Mouse (Mus musculus) natural killer cell, adult 2 months (primary cell): ENCODE measurements around the gene Gm14597.
"Not testable (repeated sequence)": the region's sequence is repeated elsewhere in the genome, so short reads cannot be mapped to it uniquely, and the experiment has no call there.

ENCODE experiments used
- DNase-seq, 2 experiments: peaks; one replicate each; pipeline ENCODE4 v3.0.0; 2022; ENCODE audit warnings: low spot score in 2 of 2

Gene Gm14597

DNA sequence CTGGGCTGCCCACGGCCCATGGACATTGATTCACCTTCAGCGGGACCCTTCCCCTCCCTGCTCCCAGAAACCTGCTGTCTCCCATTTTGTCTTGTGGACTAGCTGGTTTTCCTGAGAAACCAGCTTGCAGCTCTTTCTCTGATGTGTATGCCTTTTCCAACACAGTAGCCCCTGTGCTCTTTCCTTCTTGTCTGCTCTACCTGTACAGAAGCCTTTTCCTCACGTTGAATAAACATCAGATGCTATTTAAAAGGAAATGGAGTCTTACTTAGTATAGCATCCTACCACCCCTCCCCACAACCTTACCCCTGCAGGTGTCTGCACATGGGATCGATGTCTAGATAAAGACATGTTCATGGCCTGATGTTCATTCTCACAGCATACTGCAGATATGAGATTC lies at the start of gene Gm14597:
TSS of gene Gm14597 (minus strand) at position 101 of the 400 bp plus-strand sequence.
- not testable (repeated sequence) for DNase-seq

DNA sequence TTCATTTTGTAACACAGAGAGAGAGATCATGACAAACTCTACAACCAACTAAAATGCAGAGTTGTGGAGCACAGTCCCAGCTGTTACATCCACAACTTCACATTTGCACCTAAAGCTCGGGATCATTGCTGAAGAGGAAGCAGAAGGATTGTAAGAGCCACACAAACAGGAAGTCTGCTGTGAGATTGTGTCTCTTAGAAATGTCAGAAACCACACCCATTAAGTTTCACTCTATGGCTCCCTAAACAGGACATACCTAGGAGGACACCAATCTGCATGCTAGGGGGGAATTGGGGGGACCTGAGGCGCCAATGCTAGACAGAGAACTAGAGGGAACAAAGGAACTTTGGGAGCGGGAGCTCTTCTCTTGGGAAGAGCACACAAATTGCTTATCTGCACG lies 44.1 kb upstream of the Gm14597 start:
- DNase-seq, result not testable (repeated sequence)

DNA sequence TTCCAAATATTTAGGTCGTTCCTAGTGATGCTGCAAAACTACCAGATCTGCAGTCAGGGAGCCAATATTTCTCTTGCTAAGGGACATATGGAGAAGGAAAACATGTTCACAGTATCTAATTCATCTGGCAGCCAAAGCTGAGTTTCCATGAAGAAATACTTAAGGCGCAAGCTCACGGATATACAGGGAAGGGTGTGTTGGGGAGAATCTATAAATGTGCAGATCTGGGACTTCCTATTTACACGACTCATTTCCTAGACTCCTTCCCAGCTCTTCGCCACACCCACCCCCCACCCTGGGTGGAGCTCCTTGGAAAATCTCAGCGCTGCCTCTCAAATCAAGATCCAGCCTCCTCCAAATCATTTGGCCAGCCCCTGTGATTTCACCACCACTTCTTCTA lies 37.1 kb upstream of the Gm14597 start:
- DNase-seq, result no peak

DNA sequence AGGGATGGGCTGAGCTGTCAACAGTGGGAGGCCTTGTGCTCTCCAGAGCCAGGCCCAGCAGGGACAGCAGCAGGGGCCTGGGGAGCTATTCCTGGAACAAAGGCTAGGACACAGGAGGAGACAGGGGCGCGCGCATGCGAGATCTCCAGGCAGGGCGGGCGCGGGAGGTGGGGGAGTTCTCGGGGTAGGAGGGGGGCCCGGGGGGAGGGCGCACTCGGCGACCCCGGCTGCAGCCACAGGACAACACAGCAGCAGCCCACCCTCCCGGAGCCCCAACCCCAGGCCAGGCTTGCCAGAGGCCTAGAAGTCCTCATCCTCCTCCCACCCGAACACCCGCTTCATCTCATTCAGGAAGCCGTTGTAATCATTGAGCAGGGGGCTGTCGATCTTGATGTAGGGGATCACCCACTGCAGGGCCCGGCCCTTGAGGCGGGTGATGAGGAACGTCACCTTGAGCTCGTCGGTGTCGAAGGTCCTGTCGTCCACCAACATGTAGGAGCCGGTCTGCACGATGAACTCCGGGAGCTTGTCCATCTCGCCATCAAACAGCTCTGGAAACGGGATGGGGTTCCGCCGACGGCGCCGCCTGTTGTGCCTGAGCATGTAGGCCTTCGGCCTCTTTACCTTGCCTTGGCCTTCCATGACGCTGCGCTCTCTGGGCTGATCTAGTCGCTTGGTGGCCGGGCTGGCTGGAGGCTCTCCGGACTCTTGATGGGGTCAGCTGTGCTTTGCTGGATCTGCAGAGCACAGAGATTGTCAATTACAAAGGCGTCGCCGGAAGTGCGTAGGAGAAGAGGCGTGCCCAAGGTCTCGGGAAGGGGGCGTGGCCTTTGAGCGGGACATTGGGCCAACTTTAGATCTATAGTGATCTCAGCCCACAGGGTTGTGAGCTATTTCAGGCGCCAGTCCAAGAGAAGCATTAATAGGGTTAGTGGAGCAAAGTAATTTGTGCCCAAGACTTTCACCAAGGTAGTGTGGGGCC lies 34.5 kb upstream of the Gm14597 start, which contains the start of gene Rtl8a:
TSS of gene Rtl8a (minus strand) at position 703 of the 982 bp plus-strand sequence.
- DNase-seq, result peak; percentile 66 to 69

DNA sequence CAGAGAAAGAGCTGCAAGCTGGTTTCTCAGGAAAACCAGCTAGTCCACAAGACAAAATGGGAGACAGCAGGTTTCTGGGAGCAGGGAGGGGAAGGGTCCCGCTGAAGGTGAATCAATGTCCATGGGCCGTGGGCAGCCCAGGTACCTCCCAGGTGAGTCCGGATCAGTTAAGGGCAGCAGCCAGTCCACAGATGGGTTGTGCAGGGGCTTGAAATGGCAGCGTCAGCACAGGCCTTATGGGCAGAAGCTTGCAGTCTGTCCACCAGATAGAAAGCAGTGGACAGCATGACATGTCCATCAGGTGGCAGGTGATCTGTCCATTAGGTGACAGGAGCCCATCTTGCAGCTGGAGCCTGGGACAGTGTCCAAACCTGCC lies 33.8 kb upstream of the Gm14597 start:
- not testable (repeated sequence) for DNase-seq

DNA sequence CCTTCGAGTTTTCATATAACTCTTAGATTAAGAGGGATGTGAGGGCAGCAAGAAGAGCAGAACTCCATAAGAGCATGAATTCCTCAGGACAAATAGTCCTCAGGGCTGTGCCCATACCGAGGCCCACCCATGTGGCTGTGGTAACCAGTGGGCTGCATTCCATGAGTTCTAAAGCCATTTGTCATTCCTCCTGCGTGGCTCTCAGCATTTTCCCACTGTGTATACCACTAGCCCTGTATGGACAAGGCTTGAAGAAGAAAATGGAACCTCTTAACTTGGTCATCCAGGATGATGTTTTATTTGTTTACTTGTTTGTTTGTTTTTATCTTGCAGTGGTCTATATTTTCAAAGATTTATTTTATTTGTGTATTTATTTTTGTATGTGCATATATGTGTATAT lies 29.3 kb upstream of the Gm14597 start:
- DNase-seq, result not testable (repeated sequence)

DNA sequence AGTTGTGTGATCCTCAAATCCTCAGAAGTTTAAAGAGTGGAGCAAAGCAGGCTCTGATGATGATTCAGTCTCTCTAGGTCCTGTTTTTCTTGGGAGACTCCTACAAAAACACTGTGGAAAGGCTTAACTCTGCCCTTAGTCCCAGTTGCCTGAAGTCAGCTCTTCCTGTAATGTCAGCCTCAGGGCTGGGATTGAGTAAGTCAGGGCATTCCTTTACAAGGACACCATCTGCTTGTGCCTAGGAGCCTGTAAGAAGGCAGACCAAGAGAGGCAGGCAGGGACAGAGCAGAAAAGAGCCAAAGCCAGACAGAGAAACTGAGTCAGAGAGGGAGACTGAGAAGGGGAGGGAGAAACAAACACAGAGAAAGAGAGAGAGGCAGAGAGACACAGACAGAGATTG lies 2.6 kb upstream of the Gm14597 start:
- not testable (repeated sequence) for DNase-seq

DNA sequence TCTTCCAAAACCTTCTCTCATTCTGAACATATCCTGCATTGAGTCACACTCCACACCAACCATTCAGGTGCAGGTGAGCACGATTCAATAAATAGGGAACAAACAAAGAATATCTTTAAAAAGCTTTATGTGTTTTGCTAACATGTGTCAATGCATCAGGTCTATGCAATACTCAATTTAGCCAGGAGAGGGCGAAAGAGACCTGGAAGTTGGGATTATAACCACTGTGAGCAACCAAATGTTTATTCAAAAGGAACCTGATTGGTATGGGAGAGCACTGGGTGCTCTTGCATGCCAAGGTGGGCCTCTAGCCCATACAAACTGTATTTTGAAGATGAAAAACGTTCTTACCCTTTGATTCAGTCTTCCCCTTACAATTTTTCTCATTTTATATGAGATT lies 1.8 kb upstream of the Gm14597 start:
- peak; percentile 55 to 56 for DNase-seq

DNA sequence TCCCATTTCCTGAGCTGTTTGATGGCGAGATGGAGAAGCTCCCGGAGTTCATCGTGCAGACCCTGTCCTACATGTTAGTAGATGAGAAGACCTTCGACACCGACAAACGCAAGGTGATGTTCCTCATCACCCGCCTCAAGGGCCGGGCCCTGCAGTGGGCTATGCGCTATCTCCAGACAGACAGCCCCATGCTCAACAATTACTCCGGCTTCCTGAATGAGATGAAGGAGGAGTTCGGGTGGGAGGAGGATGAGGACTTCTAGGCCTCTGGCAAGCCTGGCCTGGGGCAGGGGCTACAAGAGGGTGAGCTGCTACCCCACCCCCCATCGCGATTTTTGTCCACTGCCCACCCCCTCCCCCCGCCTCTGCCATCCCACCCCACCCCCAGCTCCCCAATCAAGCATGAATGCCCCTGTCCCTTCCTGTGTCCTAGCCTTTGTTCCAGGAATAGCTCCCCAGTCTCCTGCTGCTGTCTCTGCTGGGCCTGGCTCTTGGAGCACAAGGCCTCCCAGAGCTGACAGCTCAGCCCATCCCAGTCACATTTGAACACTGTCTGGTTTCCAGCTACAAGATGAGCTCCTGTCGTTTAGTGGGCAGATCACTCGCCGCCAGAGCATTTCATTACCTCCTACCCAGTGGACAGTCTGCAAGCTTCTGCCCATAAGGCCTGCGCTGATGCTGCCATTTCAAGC lies 511 bp downstream of the Gm14597 start:
- DNase-seq, result no peak

DNA sequence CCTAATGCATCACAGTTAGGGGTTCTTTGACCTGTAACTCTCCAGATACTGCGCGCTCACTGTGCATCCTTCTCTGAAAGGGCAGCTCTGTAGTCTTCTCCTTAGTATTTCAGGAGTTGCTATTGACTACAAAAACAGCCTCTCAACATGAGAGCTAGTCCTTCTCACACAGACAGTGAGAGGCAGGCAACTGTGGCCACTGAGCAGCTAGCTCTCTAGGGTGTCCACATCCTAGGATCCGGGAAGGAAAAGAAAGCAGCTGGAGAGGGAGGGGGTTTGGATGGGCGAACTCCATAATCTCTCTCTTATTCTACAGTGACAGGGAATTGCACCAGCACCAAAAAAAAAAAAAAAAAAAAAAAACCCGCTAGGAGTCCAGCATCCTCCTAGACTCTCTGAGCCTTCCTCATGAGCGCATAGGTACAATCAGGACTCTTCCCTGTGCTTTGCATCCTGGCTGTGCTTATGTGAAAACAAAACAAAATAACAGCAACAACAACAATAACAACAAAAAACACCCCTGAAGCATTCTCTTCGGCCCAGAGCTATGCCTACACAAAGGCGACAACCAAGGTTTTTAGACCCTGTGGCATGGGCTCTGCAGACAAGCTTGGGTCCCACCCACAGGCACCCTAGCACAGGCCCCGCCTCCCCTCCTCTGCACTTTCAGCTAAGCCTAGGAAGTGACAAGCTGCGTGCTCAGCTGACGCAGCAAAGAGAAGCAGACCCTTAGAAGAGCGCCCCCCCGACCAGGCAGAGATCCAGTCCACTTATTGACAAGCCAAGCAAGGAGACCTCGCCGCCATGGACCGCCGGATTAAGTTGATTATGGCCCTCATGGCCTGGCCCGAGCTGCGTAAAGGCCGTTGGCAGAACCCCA lies 1.3 kb downstream of the Gm14597 start, which contains the start of gene Rtl8c:
TSS of gene Rtl8c (plus strand) at position 791 of the 880 bp plus-strand sequence.
- DNase-seq, result peak; percentile 14 to 31

DNA sequence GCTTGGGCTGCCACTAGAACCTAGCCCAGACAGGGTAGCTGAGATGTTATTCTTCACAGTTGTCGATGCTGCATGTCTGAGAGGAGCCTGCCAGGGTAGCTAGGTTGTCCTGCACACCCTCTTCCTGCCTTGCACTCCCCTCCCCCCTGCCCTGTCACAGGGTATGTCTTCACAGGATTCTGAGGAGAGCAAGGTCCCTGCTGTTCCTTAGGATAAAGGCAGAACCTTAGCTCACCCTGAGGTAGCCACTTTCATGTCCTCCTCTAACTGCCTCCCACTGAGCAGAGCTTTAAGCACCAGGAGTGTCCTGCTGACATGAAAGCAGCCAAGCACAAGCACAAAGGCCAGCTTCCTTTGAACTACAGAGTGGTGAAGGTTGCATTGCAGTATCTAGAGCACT lies 2.6 kb downstream of the Gm14597 start:
- not testable (repeated sequence) for DNase-seq

DNA sequence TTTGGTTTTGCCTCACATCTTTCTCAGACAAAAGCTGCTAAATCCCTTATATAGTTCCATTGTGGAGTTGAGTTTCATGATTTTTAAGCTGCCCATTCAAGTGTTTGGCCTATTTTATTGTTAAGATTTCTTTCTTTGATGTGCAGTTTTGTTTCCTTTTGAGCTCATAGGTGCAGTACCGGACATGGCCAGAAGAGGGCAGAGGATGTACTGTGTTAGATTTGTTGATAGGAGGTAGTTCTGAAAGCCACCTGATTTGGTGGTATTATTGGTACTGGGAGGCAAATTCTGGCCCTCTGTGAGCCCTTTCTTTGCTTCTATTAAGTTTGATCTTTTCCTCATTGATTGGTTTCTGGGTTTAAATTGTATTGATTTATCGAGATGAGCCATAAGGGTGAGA lies 8.8 kb downstream of the Gm14597 start:
- peak; percentile 32 to 34 for DNase-seq

DNA sequence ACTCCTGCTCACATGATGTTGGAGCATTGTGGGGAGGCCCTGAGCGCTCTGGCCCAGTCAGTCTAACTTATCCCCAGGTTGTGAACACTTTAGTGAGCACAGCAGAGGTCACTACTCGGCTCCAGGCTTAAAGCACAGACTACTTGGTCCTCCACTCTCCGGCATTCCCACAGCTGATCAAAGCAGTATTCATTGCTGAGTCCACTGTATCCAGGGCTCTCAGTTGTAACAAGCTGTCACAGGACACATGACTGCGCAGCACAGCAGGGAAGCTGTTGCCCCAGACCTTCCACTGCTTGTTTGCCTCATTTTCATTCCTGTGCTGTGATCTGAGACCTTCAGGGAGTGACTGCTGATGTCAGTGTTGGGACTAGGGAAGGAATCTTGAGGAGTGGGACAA lies 25.4 kb downstream of the Gm14597 start:
- not testable (repeated sequence) for DNase-seq

DNA sequence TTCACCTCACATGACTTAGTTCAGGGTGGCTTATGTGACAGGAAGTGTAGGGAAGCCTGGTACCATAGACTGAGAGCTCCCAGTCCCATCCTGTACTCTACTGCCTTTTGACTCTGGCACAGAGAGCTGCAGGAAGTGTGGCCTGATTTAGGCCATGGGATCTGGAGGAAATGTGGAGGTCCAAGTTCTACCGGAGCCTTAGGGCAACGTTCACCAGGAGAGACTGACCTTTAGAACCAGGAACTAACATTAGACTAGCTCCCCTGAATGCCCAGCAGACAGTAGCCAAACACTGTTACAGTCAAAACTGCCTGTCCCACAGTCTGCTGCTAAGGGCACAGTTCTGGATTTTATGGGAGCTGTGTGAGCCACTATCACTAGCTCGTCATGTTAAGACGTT lies 27.4 kb downstream of the Gm14597 start:
- not testable (repeated sequence) for DNase-seq

DNA sequence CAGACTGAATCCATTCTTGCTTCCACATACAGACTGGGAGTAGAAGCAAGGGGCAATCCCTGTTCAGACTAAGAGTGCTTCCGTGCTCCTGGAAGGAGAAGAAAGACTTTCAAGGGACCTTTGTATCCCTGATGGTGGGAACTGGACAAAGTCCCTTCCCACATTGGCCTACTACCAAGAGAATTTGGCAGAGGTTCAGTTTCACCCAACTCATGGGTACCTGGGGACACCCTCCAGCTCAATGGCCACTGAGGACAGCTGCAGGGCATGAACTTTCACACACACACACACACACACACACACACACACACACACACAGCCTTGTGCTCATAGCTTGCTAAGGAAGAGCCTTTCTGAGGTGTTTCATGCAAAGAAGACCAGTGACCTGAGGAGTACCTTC lies 29.5 kb downstream of the Gm14597 start:
- DNase-seq, result no peak
